Mouse (Mus musculus) gastrocnemius, postnatal 14 days (tissue): ENCODE data around the gene Utp4. TPM values are rescaled to one million over a fixed set of nuclear protein-coding genes. Genes with fewer than 3 reads are reported as not detected.
"Not testable (repeated sequence)": the region's sequence is repeated elsewhere in the genome, so short reads cannot be mapped to it uniquely, and the experiment has no call there.

ENCODE experiments used
- DNase-seq: peaks from one replicate; pipeline ENCODE4 v3.0.0; 2021; ENCODE audit warnings: mixed read lengths
- intact Hi-C: fragments of 180-260 bp; cut with DNase I; formaldehyde crosslinking; loops from one replicate; pipeline ENCODE4 v1.15.1; 2025; ENCODE audit warnings: low total_unique reads
- total RNA-seq, 2 experiments: library from RNA; stranded (reverse); gene quantifications; 2 replicates each; pipeline ENCODE4 v1.2.3; 2021

The Utp4 gene
- total RNA-seq, 2 experiments from 2014 or later, result 15.7 to 19.5 TPM

- DNase-seq, result no peak
- intact Hi-C loops, result no loop called here
Measured at GRCm38 (mm10) chr8:106892210-106892805, 1.1 kb upstream of the Utp4 start.

GRCm38 (mm10) chr8:106892806-106893451, 507 bp upstream of the Utp4 start:
- DNase-seq, result no peak
- intact Hi-C loops, result no loop called here

- DNase-seq, result no peak
- intact Hi-C loops, result no loop called here
Measured at GRCm38 (mm10) chr8:106899473-106899872, 6.0 kb downstream of the Utp4 start.

GRCm38 (mm10) chr8:106905727-106906480, 12.5 kb downstream of the Utp4 start:
- intact Hi-C loops, result loop anchor here (5.0 kb wide), 1 partner anchor 96 kb away; no protein-coding TSS in a partner anchor
- DNase-seq, result peak; percentile 71

- no peak for DNase-seq
- intact Hi-C loops, result loop anchor here (5.0 kb wide), 1 partner anchor 96 kb away; no protein-coding TSS in a partner anchor
Measured at GRCm38 (mm10) chr8:106906635-106907034, 13.2 kb downstream of the Utp4 start.

GRCm38 (mm10) chr8:106907450-106907849, 14.0 kb downstream of the Utp4 start:
- no peak for DNase-seq
- intact Hi-C loops, result loop anchor here (5.0 kb wide), 1 partner anchor 95 kb away; no protein-coding TSS in a partner anchor

- DNase-seq, result no peak
- intact Hi-C loops, result loop anchor here (5.0 kb wide), 1 partner anchor 94 kb away; no protein-coding TSS in a partner anchor
Measured at GRCm38 (mm10) chr8:106908291-106908690, 14.9 kb downstream of the Utp4 start.

- no peak for DNase-seq
- intact Hi-C loops, result no loop called here
Measured at GRCm38 (mm10) chr8:106913631-106914030, 20.2 kb downstream of the Utp4 start.

GRCm38 (mm10) chr8:106919721-106920394, 26.4 kb downstream of the Utp4 start:
- intact Hi-C loops, result no loop called here
- no peak for DNase-seq

GRCm38 (mm10) chr8:106920395-106920741, 26.9 kb downstream of the Utp4 start:
- no peak for DNase-seq
- intact Hi-C loops, result no loop called here

- no peak for DNase-seq
- intact Hi-C loops, result no loop called here
Measured at GRCm38 (mm10) chr8:106924057-106924456, 30.6 kb downstream of the Utp4 start.

GRCm38 (mm10) chr8:106924904-106925349, 31.5 kb downstream of the Utp4 start:
- intact Hi-C loops, result loop anchor here (5.0 kb wide), 1 partner anchor 77 kb away; no protein-coding TSS in a partner anchor
- DNase-seq, result peak; percentile 47

- intact Hi-C loops, result loop anchor here (5.0 kb wide), 1 partner anchor 77 kb away; no protein-coding TSS in a partner anchor
- no peak for DNase-seq
Measured at GRCm38 (mm10) chr8:106925446-106925845, 32.0 kb downstream of the Utp4 start.

GRCm38 (mm10) chr8:106927247-106927646, 33.8 kb downstream of the Utp4 start:
- intact Hi-C loops, result loop anchor here (5.0 kb wide), 1 partner anchor 75 kb away; no protein-coding TSS in a partner anchor
- DNase-seq, result no peak

- intact Hi-C loops, result loop anchor here (5.0 kb wide), 1 partner anchor 74 kb away; no protein-coding TSS in a partner anchor
- not testable (repeated sequence) for DNase-seq
Measured at GRCm38 (mm10) chr8:106928182-106928581, 34.7 kb downstream of the Utp4 start.

- intact Hi-C loops, result loop anchor here (5.0 kb wide), 1 partner anchor 73 kb away; no protein-coding TSS in a partner anchor
- peak; percentile 34 for DNase-seq
Measured at GRCm38 (mm10) chr8:106929155-106929913, 35.9 kb downstream of the Utp4 start.

- no peak for DNase-seq
- intact Hi-C loops, result loop anchor here (5.0 kb wide), 1 partner anchor 72 kb away; no protein-coding TSS in a partner anchor
Measured at GRCm38 (mm10) chr8:106929921-106930320, 36.5 kb downstream of the Utp4 start.

- intact Hi-C loops, result no loop called here
Measured at GRCm38 (mm10) chr8:106932376-106933065, 39.1 kb downstream of the Utp4 start.

More at GRCm38 (mm10) chr8:106932376-106933065, 39.1 kb downstream of the Utp4 start:
- DNase-seq, result peak; percentile 20
